Mouse (Mus musculus) midbrain, embryonic 11.5 days (tissue): ENCODE data around the gene Cfap299. TPM values are rescaled to one million over a fixed set of nuclear protein-coding genes. Genes with fewer than 3 reads are reported as not detected.

Source experiments
- ATAC-seq: fragments of 200-750 bp; cut with Nextera tagmentation; 2 replicates; pipeline ENCODE4 v1.8.0; 2017; ENCODE audit warnings: moderate TSS enrichment, moderate library complexity; ENCODE audit not compliant: low FRiP score
- DNase-seq: peaks from one replicate; pipeline ENCODE4 v3.0.0; 2015; ENCODE audit warnings: low spot score; ENCODE audit errors: missing footprints
- H3K27ac ChIP-seq: fragments of 300-500 bp; sonication (generic); 2 replicates; pipeline ENCODE4 v1.5.1; 2014; ENCODE audit warnings: low read depth, low read length
- H3K27me3 ChIP-seq: fragments of 300-500 bp; sonication (generic); 2 replicates; pipeline ENCODE4 v1.6.1; 2014; ENCODE audit warnings: mild to moderate bottlenecking, low read length, moderate library complexity, mixed read lengths; ENCODE audit not compliant: control insufficient read depth, insufficient read depth
- H3K36me3 ChIP-seq: fragments of 300-500 bp; sonication (generic); 2 replicates; pipeline ENCODE4 v1.6.1; 2014; ENCODE audit warnings: mild to moderate bottlenecking, low read length, moderate library complexity, mixed read lengths; ENCODE audit not compliant: control insufficient read depth, insufficient read depth
- H3K4me1 ChIP-seq: fragments of 300-500 bp; sonication (generic); 2 replicates; pipeline ENCODE4 v1.6.1; 2014; ENCODE audit warnings: low read length; ENCODE audit not compliant: control insufficient read depth, insufficient read depth
- H3K4me2 ChIP-seq: fragments of 300-500 bp; sonication (generic); 2 replicates; pipeline ENCODE4 v1.6.1; 2014; ENCODE audit warnings: mild to moderate bottlenecking, moderate library complexity
- H3K4me3 ChIP-seq: fragments of 300-500 bp; sonication (generic); 2 replicates; pipeline ENCODE4 v1.5.1; 2014; ENCODE audit warnings: low read depth, low read length
- H3K9ac ChIP-seq: fragments of 300-500 bp; sonication (generic); 2 replicates; pipeline ENCODE4 v1.6.1; 2014; ENCODE audit warnings: low read length
- H3K9me3 ChIP-seq: fragments of 300-500 bp; sonication (generic); 2 replicates; pipeline ENCODE4 v1.6.1; 2016; ENCODE audit warnings: low read length; ENCODE audit not compliant: control insufficient read depth
- WGBS: fragments of 180-500 bp; shearing (Covaris S2); extraction: QIAGEN DNeasy Blood & Tissue Kit; methylation state at CpG from one replicate; pipeline ENCODE4 v1.1.7; 2014; 5-methylcytosine and 5-hydroxymethylcytosine counted together
- polyA plus RNA-seq: library from polyadenylated mRNA; unstranded; fragments of >200 nt; fragmentation: Nextera tagmentation; extraction: Ambion mirVana; gene quantifications from 2 replicates; pipeline ENCODE4 v1.2.1, GENCODE M21; 2014

Gene Cfap299
- polyA plus RNA-seq, 1 experiment from 2014 or later, result 0.37 TPM

- ATAC-seq, result no peak
These were observed 252.9 kb downstream of the Cfap299 start for GRCm38 (mm10) chr5:98582051-98582450.

GRCm38 (mm10) chr5:98585915-98586314 lies 256.8 kb downstream of the Cfap299 start:
- H3K27me3 ChIP-seq, result no peaks in the 10 kb centered on the region
- no peak overlapping the region for H3K27ac ChIP-seq
- H3K4me3 ChIP-seq, result no peak overlapping the region
- no peaks in the 10 kb centered on the region for H3K9me3 ChIP-seq
- H3K9ac ChIP-seq, result no peak overlapping the region
- no peaks in the 10 kb centered on the region for H3K4me1 ChIP-seq
- no peaks in the 10 kb centered on the region for H3K36me3 ChIP-seq
- peak; percentile 35 for DNase-seq
- ATAC-seq, result no peak
- no peak overlapping the region for H3K4me2 ChIP-seq

More at GRCm38 (mm10) chr5:98582051-98582450, 252.9 kb downstream of the Cfap299 start:
- H3K27me3 ChIP-seq, result no peaks in the 10 kb centered on the region
- no peaks in the 10 kb centered on the region for H3K36me3 ChIP-seq
- H3K9ac ChIP-seq, result no peak overlapping the region
- 89% methylated on average over 3 of the region's 3 CpGs for WGBS
- no peaks in the 10 kb centered on the region for H3K4me1 ChIP-seq
- no peak overlapping the region for H3K4me2 ChIP-seq
- no peak overlapping the region for H3K27ac ChIP-seq
- no peak overlapping the region for H3K4me3 ChIP-seq
- H3K9me3 ChIP-seq, result no peaks in the 10 kb centered on the region
- peak; percentile 80 for DNase-seq

DNA sequence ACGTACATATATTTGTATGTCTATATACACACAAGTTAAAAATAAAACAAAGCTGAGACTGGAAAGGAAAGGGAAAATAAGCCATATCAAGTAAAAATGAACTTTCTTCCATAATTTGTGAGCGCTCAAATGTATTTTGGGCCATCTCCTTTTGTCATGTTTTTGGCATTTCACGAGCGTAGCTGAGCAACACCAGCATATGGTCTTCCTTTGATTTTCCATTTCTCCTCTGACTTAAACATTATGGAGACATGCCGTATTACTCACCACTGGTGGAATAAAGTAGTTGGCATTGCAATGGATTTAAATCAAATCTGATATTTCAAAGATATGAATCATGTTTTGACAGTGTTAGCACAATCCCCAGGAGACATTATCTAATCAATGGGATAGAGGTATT lies 284.4 kb downstream of the Cfap299 start:
- Histone ChIP-seq H3K4me1 (no peaks in the 10 kb centered on the region), H3K9ac (no peak overlapping the region), H3K27me3 (no peaks in the 10 kb centered on the region), H3K4me3 (no peak overlapping the region), H3K4me2 (no peak overlapping the region), H3K9me3 (no peaks in the 10 kb centered on the region), H3K36me3 (no peaks in the 10 kb centered on the region), H3K27ac (no peak overlapping the region)
- DNase-seq (no peak), ATAC-seq (no peak)
- WGBS, result 96% methylated on average over 5 of the region's 5 CpGs

- Histone ChIP-seq H3K4me1 (no peaks in the 10 kb centered on the region), H3K9ac (no peak overlapping the region), H3K36me3 (no peaks in the 10 kb centered on the region), H3K4me2 (no peak overlapping the region), H3K9me3 (no peaks in the 10 kb centered on the region), H3K4me3 (no peak overlapping the region), H3K27me3 (no peaks in the 10 kb centered on the region), H3K27ac (no peak overlapping the region)
- WGBS, result 65% methylated on average over 3 of the region's 3 CpGs
- DNase-seq, result no peak
- ATAC-seq, result no peak
These were observed 287.8 kb downstream of the Cfap299 start for GRCm38 (mm10) chr5:98616902-98617301.

- no peaks in the 10 kb centered on the region for H3K9me3 ChIP-seq
- H3K9ac ChIP-seq, result no peak overlapping the region
- H3K36me3 ChIP-seq, result no peaks in the 10 kb centered on the region
- H3K4me2 ChIP-seq, result no peak overlapping the region
- H3K4me1 ChIP-seq, result no peaks in the 10 kb centered on the region
- ATAC-seq (no peak), DNase-seq (peak; percentile 75)
- WGBS, result 89% methylated on average over 4 of the region's 4 CpGs
- no peak overlapping the region for H3K27ac ChIP-seq
- no peak overlapping the region for H3K4me3 ChIP-seq
- H3K27me3 ChIP-seq, result no peaks in the 10 kb centered on the region
These were observed 288.3 kb downstream of the Cfap299 start for GRCm38 (mm10) chr5:98617416-98617815.

DNA sequence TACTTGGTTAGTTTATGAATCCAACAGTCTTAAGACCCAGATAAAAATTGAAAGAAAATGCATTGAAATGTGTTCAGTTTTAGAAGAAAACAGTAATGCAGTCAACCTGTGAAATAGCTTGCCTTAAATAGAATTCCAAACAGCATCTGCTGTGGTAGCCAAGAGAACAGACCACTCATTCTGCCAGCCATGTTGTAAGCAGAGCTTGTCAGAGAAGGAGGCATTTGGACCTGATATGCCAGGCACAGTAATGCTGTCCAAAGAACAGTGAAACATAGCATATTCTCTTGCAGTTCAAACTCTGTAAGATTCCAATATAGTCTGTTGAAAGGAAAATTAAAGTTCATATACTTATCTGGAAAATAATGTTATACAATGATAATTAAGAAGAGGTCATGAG lies 321.2 kb downstream of the Cfap299 start:
- no peak overlapping the region for H3K9ac ChIP-seq
- DNase-seq (no peak), ATAC-seq (no peak)
- no peak overlapping the region for H3K4me3 ChIP-seq
- no peaks in the 10 kb centered on the region for H3K27me3 ChIP-seq
- H3K4me1 ChIP-seq, result no peaks in the 10 kb centered on the region
- no peak overlapping the region for H3K27ac ChIP-seq
- H3K36me3 ChIP-seq, result no peaks in the 10 kb centered on the region
- H3K4me2 ChIP-seq, result no peak overlapping the region
- no peaks in the 10 kb centered on the region for H3K9me3 ChIP-seq

DNA sequence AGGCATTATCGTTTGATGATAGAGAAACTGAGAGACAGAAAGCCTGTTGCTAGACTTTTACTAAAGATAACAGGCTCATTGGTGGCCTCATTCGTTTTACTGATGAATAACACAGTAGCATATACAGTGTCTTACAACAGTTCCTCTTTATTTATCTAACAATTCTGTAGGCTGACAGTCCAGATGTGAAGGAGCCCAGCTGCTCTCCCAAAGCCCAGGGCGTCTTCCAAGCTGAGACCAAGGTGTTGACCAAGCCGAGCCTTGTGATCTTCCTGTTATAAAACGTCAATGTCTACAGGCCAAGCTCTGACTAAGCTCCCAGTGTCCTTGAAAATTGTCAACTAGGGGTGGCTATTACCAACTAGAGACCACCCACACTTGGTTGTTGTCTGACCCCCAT lies 321.9 kb downstream of the Cfap299 start:
- Histone ChIP-seq H3K4me1 (no peaks in the 10 kb centered on the region), H3K9ac (no peak overlapping the region), H3K4me3 (no peak overlapping the region), H3K36me3 (no peaks in the 10 kb centered on the region), H3K27me3 (no peaks in the 10 kb centered on the region), H3K4me2 (no peak overlapping the region), H3K9me3 (no peaks in the 10 kb centered on the region), H3K27ac (no peak overlapping the region)
- DNase-seq (no peak), ATAC-seq (no peak)
- 87% methylated on average over 5 of the region's 5 CpGs for WGBS

- ATAC-seq (no peak), DNase-seq (no peak)
- Histone ChIP-seq H3K27me3 (no peaks in the 10 kb centered on the region), H3K4me3 (no peak overlapping the region), H3K9me3 (no peaks in the 10 kb centered on the region), H3K4me2 (no peak overlapping the region), H3K4me1 (no peaks in the 10 kb centered on the region), H3K27ac (no peak overlapping the region), H3K9ac (no peak overlapping the region), H3K36me3 (no peaks in the 10 kb centered on the region)
- WGBS, result 94% methylated on average over 5 of the region's 5 CpGs
These were observed 359.1 kb downstream of the Cfap299 start for GRCm38 (mm10) chr5:98688254-98688653.

DNA sequence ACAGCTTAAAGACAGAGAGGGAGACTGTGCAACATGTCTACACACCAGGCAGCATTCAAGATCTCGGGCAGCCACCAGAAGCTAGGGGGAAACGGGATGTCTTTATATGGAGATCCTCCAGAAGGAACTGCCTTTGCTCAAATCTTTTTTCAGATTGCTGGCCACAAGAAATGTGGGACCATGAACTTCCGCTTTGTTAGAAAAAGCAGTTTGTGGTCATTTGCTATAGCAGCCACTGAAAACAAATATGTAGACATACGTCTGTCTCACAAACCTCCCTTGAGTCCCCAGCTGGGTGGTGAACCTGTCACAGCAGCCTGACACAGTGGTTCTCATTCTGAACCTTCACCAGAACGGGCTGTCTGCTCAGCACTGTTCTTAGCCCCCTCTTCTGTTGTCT lies 363.0 kb downstream of the Cfap299 start:
- WGBS, result 57% methylated on average over 5 of the region's 5 CpGs
- H3K36me3 ChIP-seq, result no peaks in the 10 kb centered on the region
- no peak for DNase-seq
- no peaks in the 10 kb centered on the region for H3K27me3 ChIP-seq
- no peak overlapping the region for H3K9ac ChIP-seq
- no peak overlapping the region for H3K27ac ChIP-seq
- H3K4me3 ChIP-seq, result no peak overlapping the region
- ATAC-seq, result no peak
- no peak overlapping the region for H3K4me2 ChIP-seq
- H3K9me3 ChIP-seq, result no peaks in the 10 kb centered on the region
- H3K4me1 ChIP-seq, result no peaks in the 10 kb centered on the region

DNA sequence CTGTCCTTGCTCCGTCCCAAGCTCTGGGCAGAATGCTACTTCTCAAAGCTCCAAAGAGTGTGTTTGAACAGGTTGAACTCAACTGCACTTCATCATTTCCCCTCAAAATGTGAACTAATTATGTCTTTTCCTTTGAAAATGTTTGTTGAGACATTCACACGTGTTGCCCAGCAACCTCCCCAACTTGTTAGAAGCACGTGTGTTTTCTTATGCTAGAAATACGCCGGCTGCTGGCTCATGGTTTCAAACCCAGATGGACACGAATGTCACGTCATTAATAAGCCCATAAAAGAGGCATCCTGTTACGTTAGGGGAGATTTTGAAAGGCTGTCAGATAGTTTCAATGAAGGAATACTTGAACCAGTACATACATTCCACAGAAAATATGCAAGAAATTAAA lies 367.2 kb downstream of the Cfap299 start:
- Histone ChIP-seq H3K4me3 (no peak overlapping the region), H3K9ac (no peak overlapping the region), H3K27ac (no peak overlapping the region), H3K27me3 (no peaks in the 10 kb centered on the region), H3K36me3 (no peaks in the 10 kb centered on the region), H3K9me3 (no peaks in the 10 kb centered on the region), H3K4me1 (no peaks in the 10 kb centered on the region), H3K4me2 (no peak overlapping the region)
- ATAC-seq (no peak), DNase-seq (no peak)
- WGBS, result 73% methylated on average over 8 of the region's 8 CpGs
